Mouse (Mus musculus) hindbrain, postnatal 0 days (tissue): ENCODE measurements at regions not wholly inside any gene's neighbourhood (a gene's known extent, or its start where the extent isn't known, plus 50 kb on each side); places are given as distances from the start of the nearest gene placed in this dataset.

Source experiments
- ATAC-seq: fragments of 200-750 bp; cut with Nextera tagmentation; 2 replicates; pipeline ENCODE4 v1.8.0; 2017; ENCODE audit warnings: mild to moderate bottlenecking, moderate TSS enrichment, moderate library complexity
- DNase-seq: peaks from one replicate; pipeline ENCODE4 v3.0.0-alpha.2; 2015; ENCODE audit warnings: low spot score
- H3K27ac ChIP-seq: fragments of 300-500 bp; sonication (generic); 2 replicates; pipeline ENCODE4 v1.5.1; 2014; ENCODE audit warnings: mild to moderate bottlenecking
- H3K27me3 ChIP-seq: fragments of 300-500 bp; sonication (generic); 2 replicates; pipeline ENCODE4 v1.6.1; 2014; ENCODE audit warnings: low read length, mixed read lengths; ENCODE audit not compliant: insufficient read depth
- H3K36me3 ChIP-seq: fragments of 300-500 bp; sonication (generic); 2 replicates; pipeline ENCODE4 v1.6.1; 2014; ENCODE audit warnings: low read length, mixed read lengths; ENCODE audit not compliant: insufficient read depth
- H3K4me1 ChIP-seq: fragments of 300-500 bp; sonication (generic); 2 replicates; pipeline ENCODE4 v1.6.1; 2014; ENCODE audit warnings: antibody characterized with exemption, low read length, mixed read lengths; ENCODE audit not compliant: insufficient read depth
- H3K4me2 ChIP-seq: fragments of 300-500 bp; sonication (generic); 2 replicates; pipeline ENCODE4 v1.6.1; 2014; ENCODE audit warnings: low read depth, mild to moderate bottlenecking, low read length, moderate library complexity, mixed read lengths
- H3K4me3 ChIP-seq: fragments of 300-500 bp; sonication (generic); 2 replicates; pipeline ENCODE4 v1.5.1; 2014; ENCODE audit warnings: low read length
- H3K9ac ChIP-seq: fragments of 300-500 bp; sonication (generic); replicated peaks from 2 replicates; pipeline ENCODE4 v1.6.1; 2014; ENCODE audit warnings: mild to moderate bottlenecking, low read length, moderate library complexity, mixed read lengths
- H3K9me3 ChIP-seq: fragments of 300-500 bp; sonication (generic); 2 replicates; pipeline ENCODE4 v1.6.1; 2016; ENCODE audit warnings: low read length, mixed read lengths
- CTCF ChIP-seq: IDR thresholded peaks from 2 replicates; pipeline ENCODE4 v1.5.1; 2016; ENCODE audit warnings: antibody characterized with exemption, control low read depth, low read depth
- WGBS: fragments of 180-500 bp; shearing (Covaris S2); extraction: QIAGEN DNeasy Blood & Tissue Kit; methylation state at CpG from one replicate; pipeline ENCODE4 v1.1.7; 2014; 5-methylcytosine and 5-hydroxymethylcytosine counted together

DNA sequence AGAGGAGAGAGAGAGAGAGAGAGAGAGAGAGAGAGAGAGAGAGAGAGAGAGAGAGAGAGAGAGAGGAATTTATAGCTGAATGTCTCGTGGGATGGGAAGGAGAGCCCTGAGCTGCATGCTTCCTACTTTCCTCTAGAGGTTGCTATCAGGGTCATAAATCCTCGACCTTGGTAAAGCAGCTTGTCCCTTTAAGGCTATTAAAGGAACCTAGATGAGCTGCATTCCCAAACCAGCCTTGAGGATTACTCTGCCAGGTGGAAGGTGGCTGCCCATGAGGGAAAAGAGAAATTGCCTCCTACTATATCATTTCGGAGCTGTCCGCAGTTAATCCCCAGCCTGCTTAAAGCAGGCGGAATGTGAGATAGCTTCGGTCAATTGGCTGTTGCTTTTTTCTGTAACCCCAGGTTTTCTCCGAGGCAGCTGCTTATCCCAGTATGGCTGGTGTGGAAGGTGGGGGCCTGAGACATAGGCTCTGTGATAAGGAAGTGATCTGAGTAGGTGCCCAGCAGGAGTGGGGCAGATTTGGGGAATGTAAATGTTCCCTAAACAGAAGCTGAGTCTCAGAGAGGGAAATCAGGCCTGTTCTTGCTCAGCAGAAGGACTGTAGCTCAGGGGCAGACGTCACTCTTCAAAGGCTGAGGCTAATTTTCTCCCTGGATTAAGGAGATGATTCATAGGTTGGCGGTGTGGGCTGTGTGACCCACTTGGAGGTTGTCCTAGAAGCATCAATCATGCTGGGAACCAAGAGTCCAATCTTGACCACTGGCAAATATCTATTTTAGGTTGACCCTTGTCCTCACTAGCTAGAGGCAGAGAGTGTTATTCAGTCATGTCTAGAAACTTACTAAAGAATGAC lies 255.2 kb upstream of the Camk1g start:
- no peak for TF ChIP-seq CTCF
- no peak overlapping the region for H3K9ac ChIP-seq
- H3K4me2 ChIP-seq = no peak overlapping the region
- 30% methylated on average over 9 of the region's 9 CpGs for WGBS
- H3K9me3 ChIP-seq = no peaks in the 10 kb centered on the region
- no peaks in the 10 kb centered on the region for H3K36me3 ChIP-seq
- no peak for ATAC-seq
- DNase-seq = no peak
- no peak overlapping the region for H3K27ac ChIP-seq
- no peaks in the 10 kb centered on the region for H3K4me1 ChIP-seq
- H3K27me3 ChIP-seq = no peaks in the 10 kb centered on the region
- H3K4me3 ChIP-seq = no peak overlapping the region

DNA sequence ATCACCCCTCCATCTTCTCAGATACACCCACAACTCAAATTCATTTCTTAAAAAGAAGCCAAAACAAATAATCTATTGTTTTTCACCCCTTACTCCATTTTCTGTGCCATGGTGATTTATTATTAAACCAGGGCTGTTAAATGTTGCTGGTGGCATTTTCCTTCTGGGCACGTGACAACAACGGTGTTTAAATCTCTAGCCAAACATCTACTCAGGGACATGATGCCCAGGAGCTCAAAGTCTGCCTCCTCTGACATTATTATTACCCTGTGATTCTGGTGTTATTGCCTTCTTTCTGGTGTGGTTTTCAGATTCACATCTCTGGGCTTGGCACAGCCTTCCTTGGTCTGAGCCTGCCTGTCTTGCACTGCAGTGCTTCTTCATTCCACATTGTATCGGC lies 253.5 kb upstream of the Camk1g start:
- H3K36me3 ChIP-seq = no peaks in the 10 kb centered on the region
- H3K4me3 ChIP-seq = no peak overlapping the region
- H3K27me3 ChIP-seq = no peaks in the 10 kb centered on the region
- 73% methylated on average over 3 of the region's 3 CpGs for WGBS
- DNase-seq (no peak), ATAC-seq (no peak)
- no peak for TF ChIP-seq CTCF
- H3K4me1 ChIP-seq = no peaks in the 10 kb centered on the region
- no peak overlapping the region for H3K9ac ChIP-seq
- no peaks in the 10 kb centered on the region for H3K9me3 ChIP-seq
- H3K27ac ChIP-seq = no peak overlapping the region
- H3K4me2 ChIP-seq = no peak overlapping the region

DNA sequence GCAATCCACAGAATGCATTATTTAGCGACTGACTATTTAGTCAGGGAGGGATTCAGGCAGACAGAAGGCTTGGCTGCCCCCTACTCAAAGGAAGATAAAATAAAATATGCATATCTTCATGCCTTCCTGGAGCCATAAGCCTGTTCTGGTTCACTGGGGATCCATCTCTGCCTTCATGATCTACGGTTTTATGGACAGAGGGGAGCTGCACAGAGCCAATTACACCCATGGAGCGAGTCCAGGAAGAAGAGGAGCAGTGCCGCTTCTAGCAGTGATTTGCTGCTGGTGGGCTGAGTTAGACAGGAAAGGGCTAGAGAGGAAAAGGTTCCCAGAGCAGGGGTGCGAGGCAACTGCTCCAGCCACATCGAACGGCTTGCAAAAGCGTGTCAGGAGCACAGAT lies 248.2 kb upstream of the Camk1g start:
- TF ChIP-seq CTCF = no peak
- peak; percentile 21 for DNase-seq
- Histone ChIP-seq H3K9me3 (no peaks in the 10 kb centered on the region), H3K4me2 (no peak overlapping the region), H3K4me3 (no peak overlapping the region), H3K36me3 (no peaks in the 10 kb centered on the region), H3K4me1 (no peaks in the 10 kb centered on the region), H3K27ac (no peak overlapping the region), H3K27me3 (no peaks in the 10 kb centered on the region), H3K9ac (no peak overlapping the region)
- no peak for ATAC-seq
- 56% methylated on average over 8 of the region's 8 CpGs for WGBS

DNA sequence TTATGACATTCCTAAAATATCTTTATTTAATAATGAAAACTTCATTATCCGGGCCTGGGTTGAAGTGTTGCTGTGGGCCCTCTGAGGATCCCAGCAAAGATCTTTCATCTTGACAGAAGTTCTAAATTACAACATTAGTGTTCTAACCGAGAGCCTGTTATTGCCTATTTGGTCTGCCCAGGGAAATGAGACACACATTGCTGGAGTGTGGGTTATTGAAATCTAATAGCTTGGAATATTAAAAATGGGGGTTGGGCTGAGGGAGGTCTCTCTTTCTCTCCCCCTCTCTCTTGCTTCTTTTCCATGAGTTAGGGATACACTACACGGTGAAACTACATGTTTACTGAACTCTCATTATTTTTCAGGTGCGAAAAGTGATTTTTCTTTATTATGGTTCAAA lies 240.4 kb upstream of the Camk1g start:
- no peak overlapping the region for H3K27ac ChIP-seq
- no peaks in the 10 kb centered on the region for H3K9me3 ChIP-seq
- peak; percentile 28 for DNase-seq
- no peak overlapping the region for H3K9ac ChIP-seq
- 74% methylated on average over 4 of the region's 4 CpGs for WGBS
- no peaks in the 10 kb centered on the region for H3K4me1 ChIP-seq
- no peaks in the 10 kb centered on the region for H3K27me3 ChIP-seq
- no peaks in the 10 kb centered on the region for H3K36me3 ChIP-seq
- 0 out of 2 replicates have a peak, but pooled peaks have one; percentile 32 for ATAC-seq
- H3K4me3 ChIP-seq = no peak overlapping the region
- TF ChIP-seq CTCF = no peak
- H3K4me2 ChIP-seq = no peak overlapping the region

- 73% methylated on average over 4 of the region's 4 CpGs for WGBS
- H3K4me2 ChIP-seq = no peak overlapping the region
- H3K27me3 ChIP-seq = no peaks in the 10 kb centered on the region
- no peak for TF ChIP-seq CTCF
- H3K27ac ChIP-seq = no peak overlapping the region
- no peaks in the 10 kb centered on the region for H3K9me3 ChIP-seq
- H3K9ac ChIP-seq = no peak overlapping the region
- ATAC-seq (no peak), DNase-seq (no peak)
- H3K4me3 ChIP-seq = no peak overlapping the region
- H3K36me3 ChIP-seq = no peaks in the 10 kb centered on the region
- H3K4me1 ChIP-seq = no peaks in the 10 kb centered on the region
These were observed 229.8 kb upstream of the Camk1g start for GRCm38 (mm10) chr1:193599895-193600294.

GRCm38 (mm10) chr1:193599163-193599562 lies 229.1 kb upstream of the Camk1g start:
- Histone ChIP-seq H3K9ac (no peak overlapping the region), H3K27me3 (no peaks in the 10 kb centered on the region), H3K36me3 (no peaks in the 10 kb centered on the region), H3K4me1 (no peaks in the 10 kb centered on the region), H3K27ac (no peak overlapping the region), H3K9me3 (no peaks in the 10 kb centered on the region), H3K4me3 (no peak overlapping the region), H3K4me2 (no peak overlapping the region)
- DNase-seq (no peak), ATAC-seq (no peak)
- WGBS = 37% methylated on average over 1 of the region's 1 CpGs
- peak; percentile 61 for TF ChIP-seq CTCF

- no peak overlapping the region for H3K4me3 ChIP-seq
- H3K4me1 ChIP-seq = peaks cover 7% of the 10 kb centered on the region; the same call in 1 of the 2 replicates
- no peaks in the 10 kb centered on the region for H3K27me3 ChIP-seq
- H3K9me3 ChIP-seq = no peaks in the 10 kb centered on the region
- H3K9ac ChIP-seq = no peak overlapping the region
- H3K27ac ChIP-seq = no peak overlapping the region
- H3K36me3 ChIP-seq = no peaks in the 10 kb centered on the region
- TF ChIP-seq CTCF = no peak
- no peak overlapping the region for H3K4me2 ChIP-seq
- WGBS = 23% methylated on average over 5 of the region's 5 CpGs
- ATAC-seq (no peak), DNase-seq (no peak)
These were observed 220.3 kb upstream of the Camk1g start for GRCm38 (mm10) chr1:193590301-193590829.
